Mouse (Mus musculus) retina, adult 2 months (tissue): ENCODE data around the gene Cox7a2l.

Experiments
- DNase-seq: peaks from one replicate; pipeline ENCODE4 v3.0.0-alpha.2; 2012; ENCODE audit warnings: low read depth, low spot score

Cox7a2l gene

DNA sequence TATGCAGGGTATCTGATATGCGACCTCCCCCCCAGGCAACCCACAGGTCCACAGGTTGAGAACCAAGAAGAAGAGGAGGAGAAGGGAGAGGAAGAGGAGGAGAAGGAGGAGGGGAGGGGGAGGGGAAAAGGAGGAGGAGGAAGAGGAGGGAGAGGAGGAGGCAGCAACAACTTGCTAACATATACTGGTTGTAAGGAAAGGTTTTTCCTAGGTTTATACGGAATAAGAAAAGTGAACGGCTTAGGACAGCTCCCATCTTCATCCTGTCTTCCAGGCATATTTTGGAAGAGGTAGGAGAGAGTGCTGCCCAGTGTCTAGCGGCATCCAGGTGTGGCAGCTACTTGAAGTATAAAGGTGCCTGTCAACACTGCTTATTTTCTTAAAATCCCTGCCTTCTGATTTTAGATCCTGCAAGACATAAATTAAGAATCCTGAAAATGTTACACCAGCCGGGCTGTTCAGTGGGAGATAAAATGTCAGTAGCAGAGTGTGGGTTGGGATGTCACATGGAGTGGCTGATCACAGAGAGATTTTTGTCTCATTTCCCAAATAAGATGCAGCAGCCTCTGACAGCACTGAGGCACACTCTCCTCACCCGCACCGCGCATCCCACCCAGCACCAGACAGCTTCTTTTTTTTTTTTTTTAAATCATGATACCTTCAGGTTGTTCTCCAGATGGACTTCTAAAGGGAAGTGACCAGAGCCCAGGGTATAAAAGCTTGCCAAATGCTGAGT is at the start of gene Cox7a2l:
Gene Cox7a2l, minus strand, starts transcription at position 51 of the 736 bp plus-strand sequence.
- no peak for DNase-seq

DNA sequence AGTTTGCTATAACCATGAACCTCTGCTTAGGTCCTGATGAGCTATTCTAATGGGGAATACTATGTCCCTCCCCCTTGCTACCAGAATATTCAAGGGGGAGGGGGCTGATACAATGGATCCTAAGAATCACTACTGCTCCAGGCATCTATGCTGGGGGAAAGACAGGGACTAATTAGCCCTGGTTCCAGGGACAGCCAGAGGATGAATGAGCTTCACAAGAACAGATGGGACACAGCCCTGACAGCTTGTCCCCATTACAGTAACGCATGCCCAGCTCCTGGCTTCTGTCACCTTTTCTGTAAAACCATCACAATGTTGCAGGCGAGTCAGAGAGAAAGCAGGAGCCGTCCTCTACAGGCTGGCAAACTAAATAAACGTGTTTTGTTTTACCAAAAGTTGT is 48.4 kb upstream of the Cox7a2l start:
- DNase-seq = no peak

DNA sequence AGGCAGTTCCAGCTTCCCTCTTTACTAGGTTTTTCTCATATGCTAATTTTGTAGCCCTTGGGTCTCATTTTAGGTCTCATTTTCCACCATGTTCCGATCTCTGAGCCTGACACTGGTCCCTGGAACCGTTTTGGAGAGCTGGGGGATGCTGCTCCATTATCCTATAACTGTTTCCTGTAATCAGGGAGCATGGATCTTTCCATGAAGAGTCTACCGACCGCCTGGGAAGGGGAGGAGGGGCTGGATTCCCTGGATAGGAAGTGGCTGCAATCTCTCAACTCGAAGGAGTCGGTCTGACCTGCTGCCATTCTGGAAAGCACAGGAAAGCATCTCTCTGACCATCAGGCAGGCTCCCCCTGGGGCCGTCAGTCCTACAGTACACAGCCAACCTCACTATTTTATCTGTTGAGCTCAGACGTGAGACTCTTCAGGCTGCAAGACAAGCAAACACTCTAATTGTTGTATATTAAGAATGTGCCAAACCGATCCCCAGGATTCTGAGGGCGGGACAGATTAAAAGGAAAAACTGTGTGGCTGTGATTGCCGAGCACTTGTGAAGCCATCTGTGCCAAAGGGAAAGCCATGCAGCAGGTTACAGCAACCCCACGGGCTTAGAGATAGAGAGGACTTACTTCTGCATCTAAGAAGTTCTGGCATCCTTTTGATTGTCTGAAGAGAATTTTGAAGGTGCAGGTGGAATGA is 47.1 kb upstream of the Cox7a2l start:
- DNase-seq = no peak

DNA sequence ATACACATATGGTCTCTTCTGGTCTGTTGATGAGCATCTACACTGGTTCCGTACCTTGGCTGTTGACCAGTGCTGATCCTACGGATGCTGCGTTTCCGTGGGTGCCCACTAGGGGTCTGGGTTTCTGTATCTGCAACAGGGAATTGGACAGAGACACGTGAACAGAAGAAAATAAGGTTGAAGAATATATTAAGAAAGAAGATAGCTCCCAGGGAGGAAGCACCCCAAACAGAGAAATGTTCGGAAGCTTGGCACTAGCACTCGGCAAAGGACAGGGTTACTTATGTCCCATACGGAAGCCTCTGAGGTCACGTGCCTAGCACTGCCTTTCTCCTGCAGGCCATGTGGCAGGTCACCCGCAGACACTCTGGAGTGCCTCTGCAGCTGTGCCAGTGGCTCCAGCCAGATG is 46.6 kb upstream of the Cox7a2l start:
- no peak for DNase-seq

DNA sequence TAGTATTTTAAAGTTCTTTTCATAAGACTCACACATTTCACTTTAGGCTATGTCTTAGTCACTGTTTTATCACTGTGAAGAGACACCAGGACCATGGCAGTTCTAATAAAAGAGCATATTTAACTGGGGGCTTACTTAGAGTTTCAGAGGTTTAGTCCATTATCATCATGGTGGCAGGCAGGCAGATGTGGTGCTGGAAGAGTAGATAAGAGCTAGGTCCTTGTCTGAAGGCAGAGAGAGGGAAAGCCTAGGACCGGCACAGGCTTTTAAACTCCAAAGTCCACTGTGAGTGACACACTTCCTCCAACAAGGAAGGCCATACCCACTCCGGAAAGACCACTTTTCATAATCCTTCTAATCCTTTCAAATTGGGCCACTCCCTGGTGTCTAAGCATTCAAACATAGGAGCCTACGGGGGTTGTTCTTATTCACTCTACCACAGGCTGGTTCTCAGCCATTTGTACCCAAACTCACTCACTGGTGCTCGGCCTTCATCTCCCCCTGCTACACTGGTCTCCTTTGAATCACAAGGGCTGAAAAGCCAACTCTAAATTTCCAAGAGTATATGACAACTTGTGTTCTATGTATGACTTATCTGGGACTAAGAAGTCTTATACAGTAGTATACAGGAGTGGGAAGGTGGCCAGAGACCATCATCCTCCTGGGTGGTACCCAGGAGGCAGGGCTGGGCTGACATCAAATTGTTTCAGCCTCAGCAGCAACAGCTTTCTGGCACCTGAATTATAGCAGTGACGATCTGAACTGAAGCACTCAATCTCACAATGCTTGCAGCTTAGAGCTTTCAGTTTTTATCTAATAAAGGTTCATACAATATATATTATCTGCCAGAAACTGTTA is 45.3 kb upstream of the Cox7a2l start:
- no peak for DNase-seq

DNA sequence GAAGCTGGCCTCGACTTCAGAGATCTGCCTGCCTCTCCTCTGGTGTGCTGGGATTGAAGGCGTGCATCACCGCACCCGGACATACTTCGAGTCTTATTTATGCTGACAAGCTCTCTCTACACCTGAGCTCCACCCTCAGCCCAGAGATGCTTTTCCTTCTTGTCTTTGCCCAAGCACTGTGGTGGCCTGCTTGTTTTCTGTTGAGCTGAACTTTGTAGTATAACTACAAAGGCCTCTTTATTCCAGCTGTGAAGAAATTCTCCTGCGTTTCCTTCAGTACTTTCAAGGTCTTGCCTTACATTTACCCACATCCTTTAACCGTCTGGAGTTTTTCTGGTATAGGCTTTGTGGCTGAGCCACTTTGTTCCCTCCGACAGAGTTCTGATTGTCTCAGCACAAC is 42.0 kb upstream of the Cox7a2l start:
- no peak for DNase-seq

DNA sequence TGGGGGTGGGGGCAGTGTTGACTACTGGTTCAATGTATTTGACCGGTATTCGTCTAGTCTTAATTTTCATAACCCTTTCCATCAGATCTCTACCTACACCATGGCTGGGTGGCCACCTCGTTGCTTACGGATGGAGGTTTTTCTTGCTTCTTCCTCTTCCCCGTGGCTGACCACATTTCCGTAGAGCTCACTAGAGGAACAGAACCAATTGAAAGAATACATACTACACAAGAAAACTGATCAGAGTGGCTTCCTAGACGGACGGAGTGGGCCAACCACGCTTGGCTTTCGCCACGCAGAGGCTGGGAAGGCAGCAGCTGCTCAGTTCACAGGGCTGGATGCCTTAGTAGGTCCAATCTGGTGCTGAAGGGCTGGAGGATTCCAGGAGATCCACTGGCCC is 38.7 kb upstream of the Cox7a2l start:
- DNase-seq = no peak

DNA sequence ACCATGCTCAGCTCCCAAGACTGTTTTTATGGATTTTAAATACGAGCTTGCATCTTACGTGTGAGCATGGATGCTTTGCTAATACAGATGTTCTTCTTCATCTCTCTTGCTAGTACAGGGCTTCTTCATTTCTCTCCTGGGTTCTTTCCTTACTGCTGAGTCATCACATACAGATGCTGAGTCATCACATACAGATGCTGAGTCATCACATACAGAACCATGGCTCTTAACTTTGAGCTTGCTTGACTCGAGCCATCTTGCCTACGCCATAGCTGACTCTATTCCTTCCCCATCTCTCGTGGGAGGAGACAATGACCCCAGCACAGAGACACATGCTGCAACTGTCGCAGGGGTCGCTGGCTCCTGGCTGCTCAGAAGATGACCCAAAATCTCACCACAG is 37.9 kb upstream of the Cox7a2l start:
- no peak for DNase-seq

DNA sequence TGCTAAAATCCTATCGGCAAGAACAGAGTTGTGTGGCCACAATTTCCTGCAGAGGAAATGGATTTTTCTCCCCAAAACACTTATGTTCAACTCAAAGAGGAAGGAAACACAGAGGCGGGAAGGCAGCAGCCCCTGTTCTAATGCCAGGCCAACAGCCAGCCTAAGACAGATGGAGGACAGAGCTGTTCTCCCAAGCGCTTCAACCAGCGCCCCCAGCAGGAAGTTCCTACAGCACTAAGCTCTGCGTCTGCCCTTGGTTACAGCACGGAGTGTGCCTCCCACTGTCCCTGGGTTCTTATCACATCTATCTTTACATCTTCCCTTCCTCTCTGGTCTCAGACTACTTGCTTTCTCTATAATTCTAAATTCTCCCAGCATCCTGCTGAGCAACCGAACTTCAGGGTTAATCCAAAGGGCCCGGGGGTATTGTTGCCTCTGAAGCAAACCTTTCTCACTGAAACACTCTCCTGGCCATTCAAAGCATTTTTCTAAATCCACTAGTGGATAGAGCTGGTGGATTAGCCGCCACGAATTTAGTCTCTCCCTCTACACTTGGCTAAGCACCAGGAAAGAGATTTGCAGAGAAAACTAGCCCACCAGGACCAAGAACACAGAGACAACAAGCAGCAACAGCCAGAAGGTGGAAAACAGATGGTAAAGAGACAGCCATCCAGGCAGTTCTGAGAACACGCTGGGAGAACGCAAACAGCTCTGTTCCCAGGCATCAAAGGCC is 31.5 kb upstream of the Cox7a2l start:
- DNase-seq = no peak

DNA sequence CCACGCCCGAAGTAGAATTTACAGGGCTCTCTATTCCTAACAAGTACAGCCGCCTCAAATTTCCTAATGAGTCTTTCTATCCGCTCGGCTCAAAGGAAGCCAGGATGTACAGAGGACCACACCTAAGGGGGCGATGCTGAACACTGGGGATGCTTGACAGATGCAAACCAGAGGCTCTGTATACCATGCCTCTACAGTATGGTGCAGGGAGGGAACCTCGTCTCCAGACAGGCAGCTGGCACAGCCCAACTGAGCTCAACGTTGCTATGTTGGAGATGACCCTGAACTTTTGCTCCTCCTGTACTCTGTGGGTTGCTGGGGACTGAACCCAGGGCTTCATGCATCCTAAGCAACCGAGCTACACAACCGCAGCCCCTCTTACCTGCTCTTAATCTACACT is 30.0 kb upstream of the Cox7a2l start:
- no peak for DNase-seq

DNA sequence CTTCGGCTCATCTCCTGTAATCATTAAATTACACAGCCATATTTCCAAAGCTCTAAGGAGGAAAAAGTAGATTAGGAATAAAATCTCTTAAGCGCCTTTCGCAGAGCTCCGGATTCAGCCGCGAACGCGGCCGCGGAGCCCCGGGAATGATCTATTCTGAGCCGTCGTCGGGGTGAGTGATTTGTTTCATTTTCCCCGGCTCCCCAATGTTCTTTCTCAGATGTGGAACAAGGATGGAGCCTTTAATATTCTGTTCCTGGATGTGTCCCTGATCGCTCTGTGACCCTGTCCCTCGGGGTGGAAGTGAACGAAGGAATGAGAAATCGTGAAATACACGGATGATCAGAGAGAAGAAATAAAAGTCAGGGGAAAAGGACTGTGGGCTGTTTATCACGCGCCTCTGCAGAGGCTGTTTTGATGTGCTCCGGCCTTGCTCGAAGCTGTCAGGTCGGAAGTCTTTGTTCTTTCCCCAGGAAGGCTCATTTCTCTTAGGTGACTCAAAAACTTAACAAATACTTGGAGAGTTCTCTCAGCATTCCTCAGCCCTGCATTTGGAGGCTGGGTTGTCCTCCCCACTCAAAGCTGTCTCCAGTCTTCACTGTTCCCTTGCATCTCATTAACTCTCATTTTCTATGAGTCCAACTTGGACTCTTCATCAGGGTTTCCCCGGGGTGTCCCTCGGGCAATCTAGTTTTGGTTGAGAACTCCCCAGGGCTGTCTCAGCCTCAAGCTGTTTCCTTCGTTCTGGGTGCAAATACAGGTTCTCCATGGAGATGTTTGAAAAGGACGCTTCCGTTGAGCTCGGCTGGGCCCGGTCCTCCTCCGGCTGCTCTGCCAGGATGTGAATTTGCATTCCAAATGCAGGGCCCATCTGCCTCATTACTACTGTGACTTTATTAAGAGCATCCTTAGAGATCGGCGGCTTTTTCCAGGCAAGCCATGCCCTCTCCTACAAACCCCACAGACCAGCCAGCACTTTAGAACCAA is 28.9 kb upstream of the Cox7a2l start:
- peak; percentile 32 for DNase-seq

DNA sequence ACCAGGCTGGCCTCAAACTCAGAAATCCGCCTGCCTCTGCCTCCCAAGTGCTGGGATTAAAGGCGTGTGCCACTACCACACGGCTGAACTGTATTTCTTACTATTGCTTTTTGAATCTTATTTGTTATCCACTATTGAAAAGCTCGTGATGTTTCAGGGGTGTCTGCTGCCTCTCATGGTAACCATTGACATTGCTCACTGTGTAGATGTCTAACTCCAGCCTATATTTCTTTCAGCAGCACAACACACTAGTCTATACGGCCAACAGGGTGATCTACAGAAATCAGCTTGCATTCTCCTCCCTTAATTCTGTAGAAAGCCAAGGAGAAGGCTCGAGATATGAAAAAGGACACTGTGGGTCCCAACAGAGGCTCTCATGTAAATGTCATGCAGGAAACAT is 28.1 kb upstream of the Cox7a2l start:
- no peak for DNase-seq

DNA sequence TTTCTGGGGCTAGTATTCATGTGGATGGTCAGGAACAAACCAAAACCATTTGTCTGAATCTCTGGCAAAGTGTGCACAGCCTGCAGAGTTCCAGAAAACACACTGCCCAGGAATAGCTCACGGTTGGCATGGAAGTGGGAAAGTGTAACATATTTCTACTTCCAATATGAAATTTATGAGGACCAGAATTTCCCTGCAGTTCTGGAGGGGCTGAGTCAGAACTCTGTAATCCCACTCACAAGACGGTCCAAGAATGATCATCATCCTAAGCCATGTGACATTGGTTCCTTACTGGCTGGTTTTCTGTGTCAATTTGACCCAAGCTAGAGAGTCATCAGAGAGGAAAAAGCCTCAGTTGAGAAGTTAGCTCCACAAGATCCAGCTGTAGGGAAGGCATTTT is 25.3 kb upstream of the Cox7a2l start:
- DNase-seq = no peak

DNA sequence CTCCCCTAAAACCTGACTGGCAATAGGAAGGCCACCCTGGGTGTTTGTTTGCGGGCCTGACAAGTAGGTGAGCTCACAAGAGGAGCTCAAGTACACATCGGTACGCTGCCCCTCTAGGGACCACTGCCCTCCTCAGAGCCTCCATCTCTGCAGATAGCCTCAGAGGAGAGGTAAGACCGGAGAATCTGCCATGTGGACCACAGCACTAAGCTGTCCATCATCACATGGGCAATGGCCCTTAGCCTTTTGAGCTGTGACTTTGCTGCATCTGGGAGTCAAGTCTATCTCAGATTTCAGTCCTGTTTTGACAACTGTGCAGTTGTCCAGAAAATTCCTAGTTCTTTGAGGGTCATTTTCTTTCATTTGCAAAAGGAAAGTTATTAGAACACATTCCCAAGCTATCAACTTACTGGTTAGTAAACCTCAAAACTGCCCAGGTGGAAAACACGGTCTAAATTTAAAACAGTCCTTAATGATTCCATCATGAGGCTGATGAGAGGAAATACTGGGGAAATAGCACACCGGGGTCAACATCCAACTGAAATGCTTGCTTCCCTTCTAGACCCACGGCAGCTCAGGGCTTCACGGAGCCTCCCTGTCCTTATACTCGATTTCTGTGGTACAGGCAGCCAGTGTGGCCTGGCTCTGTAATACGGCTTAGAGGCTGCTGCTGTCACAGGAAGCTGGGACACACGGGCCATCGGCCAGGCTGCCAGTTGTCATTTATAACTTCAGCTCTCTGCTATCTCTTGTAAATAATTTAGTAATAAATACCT is 22.3 kb upstream of the Cox7a2l start:
- DNase-seq = no peak

DNA sequence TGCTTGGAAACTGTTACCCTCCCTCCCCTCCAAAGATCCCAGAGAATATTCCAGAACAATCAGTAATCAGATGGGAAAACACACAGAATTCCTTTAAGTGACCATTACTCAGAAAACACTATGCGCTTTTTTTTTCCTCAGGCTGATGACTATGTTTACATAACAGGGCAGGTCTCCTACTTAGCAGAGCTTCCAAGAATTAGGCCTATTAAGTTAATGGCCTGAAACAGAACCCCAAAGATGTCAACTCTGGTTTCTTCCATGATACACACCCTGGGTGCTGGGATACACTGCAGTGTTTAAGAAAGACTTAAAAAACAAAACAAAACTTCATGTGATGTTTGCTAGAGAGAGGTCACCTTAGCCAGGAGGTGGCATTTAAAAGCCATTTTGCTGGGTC is 21.6 kb upstream of the Cox7a2l start:
- DNase-seq = no peak

DNA sequence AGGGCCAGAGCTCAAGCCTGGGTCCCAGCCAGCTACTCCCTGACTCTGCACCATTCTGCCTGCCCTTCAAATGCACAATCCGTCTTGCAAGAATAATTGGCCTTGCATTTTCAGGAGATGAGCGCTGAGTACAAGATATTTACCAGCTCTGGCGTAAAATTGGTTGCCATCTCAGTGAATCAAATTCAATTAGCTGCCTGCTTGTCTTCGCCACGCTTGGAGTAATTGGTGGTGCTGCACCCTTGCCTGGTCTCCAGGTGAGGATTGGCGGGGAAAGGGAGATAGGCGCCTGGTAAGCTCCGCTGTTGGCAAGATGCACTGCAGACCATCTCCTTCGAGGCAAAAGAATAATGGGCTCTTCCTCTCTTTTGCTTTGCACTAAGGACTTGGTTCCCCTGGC is 21.0 kb upstream of the Cox7a2l start:
- DNase-seq = no peak

DNA sequence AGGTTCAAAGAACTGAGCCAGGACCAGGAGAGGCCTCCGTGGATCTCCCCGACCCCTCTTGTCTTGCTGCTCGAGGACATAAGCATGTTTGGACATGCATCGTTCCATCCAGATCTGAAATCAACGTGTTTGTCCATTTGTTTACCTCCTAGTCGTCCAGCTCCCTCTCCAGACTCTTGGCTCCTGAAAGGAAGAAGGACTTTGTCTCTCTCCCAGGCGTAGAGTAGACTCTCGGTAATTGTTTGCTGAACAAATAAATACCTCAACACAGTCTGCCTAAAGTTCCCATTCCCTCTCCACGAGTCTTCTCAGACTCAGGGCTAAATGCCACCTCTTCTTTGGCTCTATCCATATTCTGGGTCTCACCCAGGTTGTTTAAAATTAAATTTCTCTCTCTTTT is 16.0 kb upstream of the Cox7a2l start:
- no peak for DNase-seq

DNA sequence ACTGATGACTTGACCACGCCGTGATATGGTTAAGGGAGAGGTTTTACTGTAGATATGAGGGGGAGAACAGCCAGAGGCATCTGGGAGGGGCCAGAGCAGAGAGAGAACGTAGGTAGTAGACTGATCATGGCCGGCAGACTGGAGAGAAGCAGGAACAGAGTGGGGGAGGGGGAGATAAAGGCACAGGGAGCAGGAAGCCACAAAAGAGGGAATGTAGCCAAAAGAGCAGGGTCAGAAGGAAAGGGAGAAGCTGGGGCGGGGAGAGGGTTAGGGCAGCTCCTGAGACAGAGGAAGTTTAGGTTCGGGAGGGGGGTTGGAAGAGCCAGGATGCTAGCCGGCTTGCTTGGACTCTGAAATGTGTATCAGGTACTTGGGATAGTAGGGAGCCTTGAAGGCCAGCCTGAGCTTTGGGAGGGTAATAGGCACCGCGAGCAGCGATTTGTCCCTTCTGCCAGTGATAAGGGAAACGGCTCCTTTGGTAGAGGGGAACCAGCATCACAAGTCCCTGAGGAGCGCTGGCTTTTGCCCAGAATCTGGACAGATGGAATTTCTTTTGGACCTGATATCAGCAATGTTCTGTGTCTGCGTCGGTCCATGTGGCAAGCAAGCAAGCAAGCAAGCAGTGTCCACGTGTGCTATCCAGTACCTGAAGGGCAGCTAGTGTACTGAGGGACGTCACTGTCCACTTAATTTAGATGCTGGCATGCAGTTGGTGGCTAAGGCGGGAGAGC is 10.7 kb upstream of the Cox7a2l start:
- no peak for DNase-seq
